Comparison of ENCODE assay signal across 10 mouse cellular contexts in the genomic region with DNA sequence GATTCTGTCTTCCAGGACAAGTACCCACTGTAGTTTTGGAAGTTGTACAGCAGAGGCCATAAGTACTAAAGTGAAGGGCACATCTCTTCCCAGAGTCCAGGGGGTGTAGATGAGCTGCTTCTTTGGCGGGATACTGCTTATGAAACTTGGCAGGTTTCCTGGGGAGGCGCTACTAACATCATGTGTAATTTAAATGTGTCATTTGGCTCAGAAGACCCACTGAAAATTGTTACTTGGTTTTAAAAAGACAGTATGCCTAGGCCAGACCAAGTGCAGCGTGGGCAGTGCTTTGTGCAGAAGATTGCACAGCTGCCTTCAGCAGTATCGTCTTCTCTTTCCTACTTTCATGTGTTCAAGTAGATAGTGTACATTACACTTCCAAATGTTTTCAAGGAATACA. TPM values are rescaled to one million over a fixed set of nuclear protein-coding genes. Genes with fewer than 3 reads are reported as not detected.
DNase-seq lines count a peak whose midpoint lies in the region; ATAC-seq and TF ChIP-seq lines count a peak whose summit lies in the region.
"Had no signal": no experiment of that assay in that cellular context is flagged by ENCODE, and none has a peak within 500 bp of the region (broad histone marks: within the 10 kb centered on the region; RNA-seq: fewer than 3 reads in every experiment).

No protein-coding gene starts in this region.

- H3K27me3 ChIP-seq in hindbrain, postnatal 0 days (ENCODE audit: insufficient read depth, low read length), result no peaks in the 10 kb centered on the region
- no peaks in the 10 kb centered on the region for H3K27me3 ChIP-seq in hindbrain, embryonic 12.5 days
- H3K27me3 ChIP-seq in embryonic facial prominence, embryonic 15.5 days, result no peaks in the 10 kb centered on the region
- no peaks in the 10 kb centered on the region for H3K27me3 ChIP-seq in intestine, embryonic 14.5 days (replicated peaks; ENCODE audit: control insufficient read depth, insufficient read depth, low read length)

- H3K9ac ChIP-seq in hindbrain, postnatal 0 days (replicated peaks; ENCODE audit: low read length), result no peak overlapping the region
- no peak overlapping the region for H3K9ac ChIP-seq in hindbrain, embryonic 12.5 days
- no peak overlapping the region for H3K9ac ChIP-seq in embryonic facial prominence, embryonic 15.5 days
- H3K9ac ChIP-seq in intestine, embryonic 14.5 days (ENCODE audit: low read length), result no peak overlapping the region

- H3K27ac ChIP-seq in hindbrain, postnatal 0 days, result no peak overlapping the region
- no peak overlapping the region for H3K27ac ChIP-seq in hindbrain, embryonic 12.5 days
- H3K27ac ChIP-seq in embryonic facial prominence, embryonic 15.5 days (replicated peaks), result peak overlapping the region; percentile 44
- peak overlapping the region; percentile 74 for H3K27ac ChIP-seq in intestine, embryonic 14.5 days (ENCODE audit: low read depth)

- peaks cover 9% of the 10 kb centered on the region; the same call in 1 of the 2 replicates for H3K36me3 ChIP-seq in hindbrain, postnatal 0 days (ENCODE audit: insufficient read depth, low read length)
- 0 out of 2 replicates have a peak, but pooled peaks cover 4% of the 10 kb centered on the region for H3K36me3 ChIP-seq in hindbrain, embryonic 12.5 days
- H3K36me3 ChIP-seq in embryonic facial prominence, embryonic 15.5 days, result peaks cover 17% of the 10 kb centered on the region; the same call in 1 of the 2 replicates
- peaks cover 34% of the 10 kb centered on the region for H3K36me3 ChIP-seq in intestine, embryonic 14.5 days (ENCODE audit: control insufficient read depth, insufficient read depth, low read length)

- DNase-seq in hindbrain, postnatal 0 days (ENCODE audit: low spot score), result peak; percentile 6
- DNase-seq in intestine, embryonic 14.5 days (ENCODE audit: low spot score), result no peak
- DNase-seq in spleen, postnatal 14 days (ENCODE audit: low spot score in 2 of 2), result no peak
- no peak for DNase-seq in adipocyte (ENCODE audit: low spot score)
- DNase-seq: cerebellum, adult 9-10 months had no signal

- no peak for TF ChIP-seq CTCF in hindbrain, postnatal 0 days (IDR thresholded peaks at IDR 0.05; ENCODE audit: low read depth)

- no peak overlapping the region for H3K4me2 ChIP-seq in hindbrain, postnatal 0 days (ENCODE audit: low read depth, low read length)
- no peak overlapping the region for H3K4me2 ChIP-seq in hindbrain, embryonic 12.5 days (replicated peaks)
- no peak overlapping the region for H3K4me2 ChIP-seq in embryonic facial prominence, embryonic 15.5 days (replicated peaks)
- no peak overlapping the region for H3K4me2 ChIP-seq in intestine, embryonic 14.5 days (ENCODE audit: low read length)

- no peaks in the 10 kb centered on the region for H3K4me1 ChIP-seq in hindbrain, postnatal 0 days (ENCODE audit: insufficient read depth, low read length)
- no peaks in the 10 kb centered on the region for H3K4me1 ChIP-seq in hindbrain, embryonic 12.5 days
- H3K4me1 ChIP-seq in embryonic facial prominence, embryonic 15.5 days, result no peaks in the 10 kb centered on the region
- H3K4me1 ChIP-seq in intestine, embryonic 14.5 days (replicated peaks; ENCODE audit: control insufficient read depth, insufficient read depth, low read length), result 0 out of 2 replicates have a peak, but pooled peaks cover 3% of the 10 kb centered on the region

- no peak for ATAC-seq in hindbrain, postnatal 0 days
- no peak for ATAC-seq in hindbrain, embryonic 12.5 days (ENCODE audit: low FRiP score)
- no peak for ATAC-seq in embryonic facial prominence, embryonic 15.5 days (ENCODE audit: insufficient number of reproducible peaks, low FRiP score, low TSS enrichment, low read depth)
- ATAC-seq in intestine, embryonic 14.5 days (replicated peaks; ENCODE audit: low FRiP score, low TSS enrichment, low read depth), result no peak; the same call in 1 of the 2 replicates
- 0 out of 2 replicates have a peak, but pooled peaks have one; percentile 28 for ATAC-seq in megakaryocyte progenitor cell, adult 5-6 weeks (replicated peaks; ENCODE audit: poor library complexity)
- ATAC-seq in inflammation-experienced regulatory T-cells, adult 6 months, result no peak

- no peaks in the 10 kb centered on the region for H3K9me3 ChIP-seq in hindbrain, postnatal 0 days (ENCODE audit: low read length)
- no peaks in the 10 kb centered on the region for H3K9me3 ChIP-seq in hindbrain, embryonic 12.5 days (replicated peaks)
- H3K9me3 ChIP-seq in embryonic facial prominence, embryonic 15.5 days (replicated peaks), result no peaks in the 10 kb centered on the region
- no peaks in the 10 kb centered on the region for H3K9me3 ChIP-seq in intestine, embryonic 14.5 days (ENCODE audit: control insufficient read depth, low read length)

- 71% methylated on average over 4 of the region's 4 CpGs for WGBS in hindbrain, postnatal 0 days
- WGBS in hindbrain, embryonic 12.5 days, result 91% methylated on average over 4 of the region's 4 CpGs
- WGBS in embryonic facial prominence, embryonic 15.5 days, result 49% methylated on average over 4 of the region's 4 CpGs
- whole genome bisulfite sequencing in intestine, embryonic 14.5 days, result 63% methylated on average over 4 of the region's 4 CpGs

- H3K4me3 ChIP-seq in hindbrain, postnatal 0 days (ENCODE audit: low read length), result no peak overlapping the region
- no peak overlapping the region for H3K4me3 ChIP-seq in hindbrain, embryonic 12.5 days
- no peak overlapping the region for H3K4me3 ChIP-seq in embryonic facial prominence, embryonic 15.5 days (replicated peaks)
- H3K4me3 ChIP-seq in intestine, embryonic 14.5 days (ENCODE audit: low read depth, low read length), result no peak overlapping the region

RNA-seq across cellular contexts. Expression of gene Esyt2, which starts 44.5 kb away (rescaled TPM):
- total RNA-seq in hindbrain, postnatal 0 days (2014; rRNA removed), result 33.9 and 36.7 TPM in 2 replicates
- 8.6 and 8.9 TPM in 2 replicates for polyA plus RNA-seq in hindbrain, postnatal 0 days (2015; fragmentation: Nextera tagmentation; extraction: Ambion mirVana)
- polyA plus RNA-seq in hindbrain, embryonic 12.5 days (2016; fragmentation: Nextera tagmentation; extraction: Ambion mirVana), result 20.9 TPM in 2 replicates
- polyA plus RNA-seq in embryonic facial prominence, embryonic 15.5 days (2015; fragmentation: Nextera tagmentation; extraction: Ambion mirVana), result 20.3 and 21.7 TPM in 2 replicates
- 37.5 and 39.7 TPM in 2 replicates for polyA plus RNA-seq in intestine, embryonic 14.5 days (2014; fragmentation: Nextera tagmentation; extraction: Ambion mirVana)
- total RNA-seq in megakaryocyte progenitor cell, adult 5-6 weeks (2015), result 37.6 and 41.7 TPM in 2 replicates
- total RNA-seq in megakaryocyte progenitor cell, adult 5-6 weeks (2017), result 31.6 and 47.6 TPM in 2 replicates
- 10 to 100 TPM; 42.0 to 63.3 (median 61.0) TPM for polyA plus RNA-seq in inflammation-experienced regulatory T-cells, adult 6 months (2017; shearing (Covaris generic))

RNA-seq across cellular contexts. Expression of gene Gm11027, which starts 50.4 kb away (rescaled TPM):
- total RNA-seq in hindbrain, postnatal 0 days (2014; rRNA removed), result not detected in 2 replicates
- not detected in 2 replicates for polyA plus RNA-seq in hindbrain, postnatal 0 days (2015; fragmentation: Nextera tagmentation; extraction: Ambion mirVana)
- polyA plus RNA-seq in hindbrain, embryonic 12.5 days (2016; fragmentation: Nextera tagmentation; extraction: Ambion mirVana), result not detected in 2 replicates
- polyA plus RNA-seq in embryonic facial prominence, embryonic 15.5 days (2015; fragmentation: Nextera tagmentation; extraction: Ambion mirVana), result not detected in 2 replicates
- not detected in 2 replicates for polyA plus RNA-seq in intestine, embryonic 14.5 days (2014; fragmentation: Nextera tagmentation; extraction: Ambion mirVana)
- total RNA-seq in megakaryocyte progenitor cell, adult 5-6 weeks (2015), result not detected in 2 replicates
- not detected in 2 replicates for total RNA-seq in megakaryocyte progenitor cell, adult 5-6 weeks (2017)
- polyA plus RNA-seq in inflammation-experienced regulatory T-cells, adult 6 months (2017; shearing (Covaris generic)), result 1 to 10 TPM in 1 of 3 experiments, not detected in 2; 2.2 TPM
- polyA plus RNA-seq: neural tube, embryonic 11.5 days had no signal

Comparison
In these comparisons a context has a peak if more than half of its experiments do, and no peak if none do; other contexts are left out.
1. H3K27ac ChIP-seq: peak in embryonic facial prominence, embryonic 15.5 days (single experiment) and intestine, embryonic 14.5 days (single experiment); none in hindbrain, postnatal 0 days (single experiment) and hindbrain, embryonic 12.5 days (single experiment).